Mouse (Mus musculus) MEL (cell line): ENCODE measurements around the gene Rbm47. TPM values are rescaled to one million over a fixed set of nuclear protein-coding genes. Genes with fewer than 3 reads are reported as not detected.

ENCODE experiments used
- DNase-seq: peaks from one replicate; pipeline ENCODE4 v3.0.0; 2011; ENCODE audit warnings: low read depth, low spot score
- H3K27ac ChIP-seq: 2 replicates; pipeline ENCODE4 v1.5.1; 2012; ENCODE audit warnings: low read depth, mild to moderate bottlenecking, control low read depth, low read length, moderate library complexity; ENCODE audit not compliant: control insufficient read depth
- H3K27me3 ChIP-seq, 2 experiments: fragments of 150-350 bp in 1 of 2; sonication (generic) in 1 of 2; 2 replicates each; pipeline ENCODE4 v1.6.1; 2012; ENCODE audit warnings: low read length in 2 of 2, mild to moderate bottlenecking in 2 of 2, improper control_type of control experiment in 1 of 2, moderate library complexity in 1 of 2; ENCODE audit not compliant: insufficient read depth in 2 of 2, control insufficient read depth in 1 of 2
- H3K36me3 ChIP-seq, 2 experiments: 2 replicates each; pipeline ENCODE4 v1.6.1; 2012 to 2014; ENCODE audit warnings: low read length in 2 of 2, improper control_type of control experiment in 1 of 2, inconsistent platforms in 1 of 2, mild to moderate bottlenecking in 1 of 2; ENCODE audit not compliant: insufficient read depth in 2 of 2, control insufficient read depth in 1 of 2
- H3K4me1 ChIP-seq, 2 experiments: fragments of 150-350 bp in 1 of 2; sonication (generic) in 1 of 2; 2 replicates each; pipeline ENCODE4 v1.6.1; 2012; ENCODE audit warnings: low read length in 2 of 2, improper control_type of control experiment in 1 of 2, mild to moderate bottlenecking in 1 of 2; ENCODE audit not compliant: insufficient read depth in 2 of 2, control insufficient read depth in 1 of 2
- H3K4me3 ChIP-seq, 2 experiments: fragments of 150-350 bp in 1 of 2; sonication (generic) in 1 of 2; 2 replicates each; pipeline ENCODE4 v1.5.1; 2012; ENCODE audit warnings: low read depth in 2 of 2, low read length in 2 of 2, mild to moderate bottlenecking in 2 of 2, moderate library complexity in 2 of 2, control low read depth in 1 of 2, improper control_type of control experiment in 1 of 2; ENCODE audit not compliant: control insufficient read depth in 1 of 2, insufficient read depth in 1 of 2
- H3K79me2 ChIP-seq: 2 replicates; pipeline ENCODE4 v1.6.1; 2012; ENCODE audit warnings: mild to moderate bottlenecking, low read length, moderate library complexity; ENCODE audit not compliant: control insufficient read depth, poor library complexity, insufficient read depth
- H3K9ac ChIP-seq: 2 replicates; pipeline ENCODE4 v1.6.1; 2012; ENCODE audit warnings: low read depth, mild to moderate bottlenecking, control low read depth, low read length, moderate library complexity; ENCODE audit not compliant: control insufficient read depth, poor library complexity, severe bottlenecking
- H3K9me3 ChIP-seq: fragments of 150-350 bp; sonication (generic); replicated peaks from 2 replicates; pipeline ENCODE4 v1.6.1; 2012; ENCODE audit warnings: mild to moderate bottlenecking, low read length, improper control_type of control experiment, moderate library complexity; ENCODE audit not compliant: insufficient read depth
- BHLHE40 ChIP-seq: IDR thresholded peaks from 2 replicates; pipeline ENCODE4 v1.6.1; 2012; ENCODE audit warnings: low read depth, mild to moderate bottlenecking, inconsistent platforms, low read length, improper control_type of control experiment, borderline replicate concordance
- CHD2 ChIP-seq: IDR thresholded peaks from 2 replicates; pipeline ENCODE4 v1.6.1; 2011; ENCODE audit warnings: low read length, improper control_type of control experiment
- CTCF ChIP-seq, 3 experiments: IDR thresholded peaks in 2 of 3; conservative IDR thresholded peaks in 1 of 3; 2 replicates each; pipeline ENCODE4 v1.5.1; 2011 to 2012; ENCODE audit warnings: low read length in 3 of 3, low read depth in 2 of 3, mild to moderate bottlenecking in 2 of 3, improper control_type of control experiment in 1 of 3, inconsistent platforms in 1 of 3, mixed read lengths in 1 of 3, moderate library complexity in 1 of 3; ENCODE audit not compliant: control insufficient read depth in 1 of 3, insufficient read depth in 1 of 3, poor library complexity in 1 of 3, severe bottlenecking in 1 of 3
- E2F4 ChIP-seq: IDR thresholded peaks from 2 replicates; pipeline ENCODE4 v1.6.1; 2011; ENCODE audit warnings: low read depth, low read length, improper control_type of control experiment, borderline replicate concordance
- ETS1 ChIP-seq: IDR thresholded peaks from 2 replicates; pipeline ENCODE4 v1.6.1; 2012; ENCODE audit warnings: low read depth, mild to moderate bottlenecking, inconsistent platforms, low read length, improper control_type of control experiment, moderate library complexity
- GABPA ChIP-seq: IDR thresholded peaks from 2 replicates; pipeline ENCODE4 v1.6.1; 2012; ENCODE audit warnings: low read depth, mild to moderate bottlenecking, inconsistent platforms, low read length, improper control_type of control experiment, moderate library complexity
- GATA1 ChIP-seq: IDR thresholded peaks from 2 replicates; pipeline ENCODE4 v1.6.1; 2011; ENCODE audit warnings: low read depth, low read length, improper control_type of control experiment
- HCFC1 ChIP-seq: IDR thresholded peaks from 2 replicates; pipeline ENCODE4 v1.6.1; 2012; ENCODE audit warnings: low read depth, mild to moderate bottlenecking, inconsistent platforms, low read length, improper control_type of control experiment, moderate library complexity
- KAT2A ChIP-seq: conservative IDR thresholded peaks from 2 replicates; pipeline ENCODE4 v1.6.1; 2012; ENCODE audit warnings: low read depth, low read length, improper control_type of control experiment, inconsistent platforms
- MAX ChIP-seq: IDR thresholded peaks from 2 replicates; pipeline ENCODE4 v1.6.1; 2011; ENCODE audit warnings: low read length, improper control_type of control experiment
- MXI1 ChIP-seq: IDR thresholded peaks from 2 replicates; pipeline ENCODE4 v1.6.1; 2011; ENCODE audit warnings: mild to moderate bottlenecking, low read depth, low read length, improper control_type of control experiment
- POLR2AphosphoS2 ChIP-seq: IDR thresholded peaks from 2 replicates; pipeline ENCODE4 v1.6.1; 2011; ENCODE audit warnings: low read length, improper control_type of control experiment
- POLR2AphosphoS5 ChIP-seq: IDR thresholded peaks from 2 replicates; pipeline ENCODE4 v1.6.1; 2012; ENCODE audit warnings: low read depth, borderline replicate concordance, mild to moderate bottlenecking, inconsistent platforms, low read length, moderate library complexity, mixed read lengths
- RAD21 ChIP-seq: IDR thresholded peaks from 2 replicates; pipeline ENCODE4 v1.6.1; 2011; ENCODE audit warnings: mild to moderate bottlenecking, low read depth, low read length, improper control_type of control experiment
- RCOR1 ChIP-seq: IDR thresholded peaks from 2 replicates; pipeline ENCODE4 v1.6.1; 2012; ENCODE audit warnings: low read depth, mild to moderate bottlenecking, inconsistent platforms, low read length, improper control_type of control experiment
- SIN3A ChIP-seq: IDR thresholded peaks from 2 replicates; pipeline ENCODE4 v1.6.1; 2012; ENCODE audit warnings: low read length, improper control_type of control experiment, inconsistent platforms
- SMC3 ChIP-seq: IDR thresholded peaks from 2 replicates; pipeline ENCODE4 v1.6.1; 2011; ENCODE audit warnings: low read depth, low read length, improper control_type of control experiment
- TBP ChIP-seq: IDR thresholded peaks from 2 replicates; pipeline ENCODE4 v1.8.0; 2011; ENCODE audit warnings: low read depth, low read length, improper control_type of control experiment
- USF2 ChIP-seq, 2 experiments: IDR thresholded peaks; 2 replicates each; pipeline ENCODE4 v1.6.1; 2011 to 2012; ENCODE audit warnings: improper control_type of control experiment in 2 of 2, low read length in 2 of 2, borderline replicate concordance in 1 of 2, inconsistent platforms in 1 of 2, low read depth in 1 of 2, mild to moderate bottlenecking in 1 of 2; ENCODE audit not compliant: insufficient read depth in 1 of 2
- ZC3H11A ChIP-seq: IDR thresholded peaks from 2 replicates; pipeline ENCODE4 v1.6.1; 2012; ENCODE audit warnings: low read depth, mild to moderate bottlenecking, inconsistent platforms, low read length, improper control_type of control experiment
- ZKSCAN1 ChIP-seq: IDR thresholded peaks from 2 replicates; pipeline ENCODE4 v1.6.1; 2012; ENCODE audit warnings: low read depth, mild to moderate bottlenecking, inconsistent platforms, low read length, improper control_type of control experiment, moderate library complexity
- ZMIZ1 ChIP-seq: IDR thresholded peaks from 2 replicates; pipeline ENCODE4 v1.6.1; 2012; ENCODE audit warnings: low read depth, mild to moderate bottlenecking, inconsistent platforms, low read length, improper control_type of control experiment, moderate library complexity
- polyA plus RNA-seq, 2 experiments: library from polyadenylated mRNA; stranded (reverse) in 1 of 2; unstranded in 1 of 2; fragments of >175 nt in 1 of 2; fragments of >200 nt in 1 of 2; gene quantifications; 2 replicates each; pipeline versions ENCODE4 v1.2.1 to v1.2.4; 2012; ENCODE audit warnings: low replicate concordance in 2 of 2, low read depth in 1 of 2; ENCODE audit not compliant: insufficient read length in 2 of 2, insufficient read depth in 1 of 2, missing spikeins in 1 of 2
- total RNA-seq: library from RNA; depleted of rRNA; stranded (reverse); fragments of 300-350 nt; gene quantifications from 2 replicates; pipeline ENCODE4 v1.2.3, GENCODE M21; 2012

Gene Rbm47
- total and polyA plus RNA-seq, 3 experiments = not detected

DNA sequence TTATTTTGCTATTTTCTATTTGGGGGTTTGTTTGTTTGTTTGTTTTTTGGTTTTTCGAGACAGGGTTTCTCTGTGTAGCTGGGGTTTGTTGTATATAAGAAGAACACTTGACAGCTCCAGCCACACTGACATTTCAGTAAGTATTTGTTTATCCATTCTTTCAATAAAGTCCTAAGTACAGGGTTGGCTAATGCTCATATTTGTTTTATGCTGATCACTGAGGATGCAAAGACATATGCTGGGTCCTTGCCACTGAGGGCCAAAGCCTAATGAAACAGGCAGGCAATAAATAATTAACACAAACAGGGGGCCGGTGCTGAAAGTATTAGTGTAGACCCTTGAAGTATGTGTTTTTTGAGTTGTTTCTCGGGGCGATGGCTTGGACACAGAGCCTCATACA is 32.0 kb upstream of the Rbm47 start:
- no peaks in the 10 kb centered on the region for H3K27me3 ChIP-seq
- no peak for TF ChIP-seq CTCF (IDR thresholded peaks at IDR 0.05 in 2 of 3, conservative IDR thresholded peaks at IDR 0.05 in 1 of 3; ENCODE audit: control insufficient read depth in 1 of 3, insufficient read depth in 1 of 3, low read depth in 2 of 3, low read length in 3 of 3, poor library complexity in 1 of 3, severe bottlenecking in 1 of 3)
- TF ChIP-seq ZC3H11A = no peak
- TF ChIP-seq SMC3 = no peak
- no peak for TF ChIP-seq RAD21
- no peak for TF ChIP-seq E2F4
- TF ChIP-seq CHD2 = no peak
- no peak for TF ChIP-seq MAX
- no peak for TF ChIP-seq POLR2AphosphoS5
- no peak for TF ChIP-seq KAT2A
- TF ChIP-seq ZKSCAN1 = no peak
- no peak for TF ChIP-seq ZMIZ1
- TF ChIP-seq GABPA = no peak
- TF ChIP-seq HCFC1 = no peak
- no peak for TF ChIP-seq BHLHE40
- TF ChIP-seq ETS1 = no peak
- no peak for TF ChIP-seq MXI1
- TF ChIP-seq, all 39 proteins: peak for 0
- Histone ChIP-seq H3K9me3 (no peaks in the 10 kb centered on the region), H3K4me1 (no peaks in the 10 kb centered on the region), H3K36me3 (no peaks in the 10 kb centered on the region), H3K79me2 (no peaks in the 10 kb centered on the region), H3K27ac (no peak overlapping the region), H3K4me3 (no peak overlapping the region), H3K9ac (no peak overlapping the region)
- DNase-seq = no peak

DNA sequence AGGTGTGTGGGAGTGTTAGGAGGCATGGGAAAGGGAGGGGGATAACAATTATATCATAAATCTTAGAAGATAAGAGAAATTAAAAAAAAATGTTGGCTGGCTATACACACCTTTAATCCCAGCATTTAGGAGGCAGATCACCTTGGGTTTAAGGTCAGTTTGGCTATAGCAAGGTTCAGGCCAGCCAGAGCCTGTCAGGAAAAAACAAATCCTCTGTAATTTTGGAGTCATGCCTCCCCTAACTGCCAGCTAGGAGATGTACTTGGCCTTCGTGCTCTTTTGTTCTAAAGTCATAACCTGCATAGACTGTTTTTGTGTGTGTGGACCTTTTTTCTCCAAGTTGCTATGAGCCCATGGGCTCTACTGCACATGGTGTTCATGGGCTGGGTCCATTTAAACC is 30.5 kb upstream of the Rbm47 start:
- no peak overlapping the region for H3K4me3 ChIP-seq
- no peaks in the 10 kb centered on the region for H3K4me1 ChIP-seq
- H3K27ac ChIP-seq = no peak overlapping the region
- H3K9me3 ChIP-seq = no peaks in the 10 kb centered on the region
- TF ChIP-seq BHLHE40 (no peak), ZC3H11A (no peak), GATA1 (no peak), TBP (no peak), MXI1 (no peak), USF2 (IDR thresholded peaks at IDR 0.05; ENCODE audit: borderline replicate concordance in 1 of 2, insufficient read depth in 1 of 2, low read depth in 1 of 2, low read length in 2 of 2) (no peak), POLR2AphosphoS2 (no peak), SMC3 (no peak), POLR2AphosphoS5 (no peak), MAX (no peak), RCOR1 (no peak), SIN3A (no peak)
- H3K9ac ChIP-seq = no peak overlapping the region
- H3K36me3 ChIP-seq = no peaks in the 10 kb centered on the region
- H3K27me3 ChIP-seq = no peaks in the 10 kb centered on the region
- no peak for DNase-seq
- no peaks in the 10 kb centered on the region for H3K79me2 ChIP-seq
